Mouse (Mus musculus) embryo, embryonic 11.5 days (tissue): ENCODE results near the gene Rsbn1l.
"Not testable (repeated sequence)": the region's sequence is repeated elsewhere in the genome, so short reads cannot be mapped to it uniquely, and the experiment has no call there.

Experiments used
- DNase-seq: peaks from one replicate; pipeline ENCODE4 v3.0.0-alpha.2; 2012; ENCODE audit warnings: low read depth, low spot score

The Rsbn1l gene

DNA sequence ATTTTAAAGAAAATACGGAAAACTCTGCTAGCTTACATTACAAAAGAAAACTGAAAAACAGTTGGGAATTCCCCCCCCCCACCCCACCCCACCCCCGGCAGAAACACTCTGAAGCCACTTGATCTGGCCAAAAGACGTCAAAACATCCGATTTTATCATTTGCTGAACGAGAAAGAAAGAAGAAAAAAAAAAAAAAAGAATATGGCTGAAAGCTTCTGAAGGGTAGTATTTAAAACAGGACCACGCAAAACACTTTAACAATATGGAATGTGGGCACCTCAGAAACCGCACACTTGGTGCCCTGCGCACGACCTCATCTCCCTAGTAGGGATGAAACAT lies 5.7 kb downstream of the Rsbn1l start:
- DNase-seq: no peak

DNA sequence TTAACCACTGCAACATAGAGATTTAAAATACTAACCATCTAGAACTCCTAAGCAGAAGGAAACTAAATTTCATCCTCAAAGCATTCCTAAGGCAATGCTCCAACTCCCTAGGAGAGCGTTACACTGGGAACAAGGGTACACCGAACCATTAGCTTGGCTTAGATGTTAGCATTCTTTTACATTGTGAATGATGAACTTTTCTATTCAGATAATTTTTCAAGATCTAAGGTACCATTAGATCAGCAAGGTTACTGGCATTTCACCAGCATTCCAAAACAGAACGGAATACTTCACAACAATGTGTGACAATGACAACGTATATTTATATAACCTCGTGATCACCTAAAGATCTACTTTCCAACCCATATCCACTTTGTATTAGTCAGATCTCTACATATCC lies 6.1 kb downstream of the Rsbn1l start:
- DNase-seq: no peak

DNA sequence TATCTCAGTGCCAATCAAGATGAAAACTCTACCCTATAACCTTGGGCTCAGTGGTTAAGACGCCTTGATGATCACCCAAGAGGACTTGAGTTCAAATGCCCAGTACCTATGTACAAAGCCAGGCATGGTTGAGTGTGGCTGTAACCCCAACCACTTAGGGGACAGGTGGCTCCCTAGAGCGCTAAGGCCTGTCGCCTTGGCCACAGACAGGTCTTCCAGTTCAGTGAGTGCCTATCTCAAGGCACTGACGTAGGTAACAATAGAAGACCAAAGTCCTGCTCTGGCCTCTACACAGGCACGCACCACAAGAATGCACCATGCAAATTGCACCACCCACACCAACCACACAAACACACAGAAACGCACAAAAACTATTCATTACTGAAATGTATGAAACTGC lies 9.3 kb downstream of the Rsbn1l start:
- DNase-seq: no peak

DNA sequence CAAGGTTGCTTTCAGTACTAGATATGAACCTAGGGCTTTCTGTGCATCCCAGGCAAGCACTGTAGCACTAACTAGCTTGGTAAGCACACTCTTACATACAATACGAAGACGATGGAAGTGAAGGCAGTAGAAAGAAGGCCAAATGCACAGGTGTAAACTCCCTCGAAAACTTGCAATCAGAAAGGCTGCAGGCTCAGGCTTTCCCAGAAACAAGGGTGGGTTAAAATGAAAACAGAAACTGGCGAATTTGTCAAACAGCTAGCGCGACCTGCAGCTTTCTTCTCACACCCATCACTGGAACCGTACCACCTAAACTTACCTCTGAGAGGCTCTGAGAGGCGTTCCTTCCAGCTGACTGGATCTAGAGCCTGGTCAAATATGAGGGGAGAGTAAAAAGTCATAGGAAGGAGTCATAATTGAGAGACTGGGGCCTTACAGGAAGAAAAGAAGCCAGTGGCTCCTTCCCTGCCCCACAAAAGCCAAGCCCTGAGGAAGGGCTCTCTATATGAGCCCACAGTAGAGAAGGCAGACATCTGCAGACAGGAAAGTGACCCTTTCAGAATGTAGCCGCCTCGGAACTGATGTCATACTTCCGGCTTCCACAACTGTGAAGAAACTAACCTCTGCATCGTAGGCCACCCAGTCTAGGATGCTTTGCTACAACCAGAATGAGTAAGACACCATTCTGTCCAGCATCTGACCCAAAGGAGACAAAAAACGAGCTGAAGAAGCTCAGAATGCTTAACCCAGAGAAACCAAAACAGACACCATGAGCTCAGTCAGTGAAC lies 11.0 kb downstream of the Rsbn1l start:
- no peak for DNase-seq

DNA sequence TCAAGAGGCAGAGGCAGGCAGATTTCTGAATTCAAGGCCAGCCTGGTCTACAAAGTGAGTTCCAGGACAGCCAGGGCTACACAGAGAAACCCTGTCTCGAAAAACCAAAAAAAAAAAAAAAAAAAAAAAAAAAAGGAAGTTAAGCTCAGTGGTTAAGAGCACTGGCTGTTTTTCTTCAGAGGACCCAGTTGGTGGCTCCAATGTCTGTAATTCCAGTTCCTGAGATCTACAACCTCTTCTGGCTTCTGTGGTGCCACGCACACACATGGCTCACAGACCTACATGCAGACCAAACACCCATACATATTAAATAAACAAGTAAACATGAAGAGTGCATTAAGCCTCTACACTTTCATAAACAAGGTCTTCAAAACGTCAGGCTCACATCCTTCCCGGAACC lies 12.4 kb downstream of the Rsbn1l start:
- DNase-seq: not testable (repeated sequence)

DNA sequence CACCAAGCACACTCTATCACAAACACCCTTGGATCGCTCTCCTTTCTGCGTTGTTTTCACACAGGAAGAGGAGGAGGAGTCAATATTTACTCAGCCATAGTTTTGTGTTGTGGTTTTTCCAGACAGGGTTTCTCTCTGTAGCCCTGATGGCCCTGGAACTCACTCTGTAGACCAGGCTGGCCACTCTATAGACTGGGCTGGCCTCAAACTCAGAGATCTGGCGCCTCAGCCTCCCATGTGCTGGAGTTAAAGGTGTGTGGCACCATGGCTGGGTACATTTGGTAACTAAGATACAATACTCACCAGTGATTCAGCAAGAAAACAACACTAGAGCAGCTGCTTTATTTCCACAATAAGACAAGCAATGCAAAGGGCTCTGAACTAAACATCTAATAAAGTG lies 13.7 kb downstream of the Rsbn1l start:
- DNase-seq: no peak

DNA sequence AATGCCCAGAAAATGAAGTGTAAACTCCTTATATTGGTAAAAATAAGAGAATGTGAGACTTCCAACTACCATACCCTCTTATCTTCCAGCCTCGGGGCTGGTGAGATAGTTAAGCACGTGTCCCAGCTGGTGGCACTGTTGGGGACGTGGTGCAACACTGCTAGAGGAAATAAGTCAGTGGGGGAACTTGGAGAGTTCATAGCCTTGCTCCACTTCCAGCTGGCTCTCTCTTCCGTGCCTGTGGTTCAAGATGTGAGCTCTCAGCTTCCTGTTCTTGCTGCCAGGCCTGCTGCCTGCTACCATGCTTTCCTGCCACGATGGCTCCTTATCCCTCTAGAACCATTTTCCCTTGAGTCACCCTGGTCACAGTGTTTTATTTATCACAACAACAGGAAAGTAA lies 15.0 kb downstream of the Rsbn1l start:
- DNase-seq: no peak

DNA sequence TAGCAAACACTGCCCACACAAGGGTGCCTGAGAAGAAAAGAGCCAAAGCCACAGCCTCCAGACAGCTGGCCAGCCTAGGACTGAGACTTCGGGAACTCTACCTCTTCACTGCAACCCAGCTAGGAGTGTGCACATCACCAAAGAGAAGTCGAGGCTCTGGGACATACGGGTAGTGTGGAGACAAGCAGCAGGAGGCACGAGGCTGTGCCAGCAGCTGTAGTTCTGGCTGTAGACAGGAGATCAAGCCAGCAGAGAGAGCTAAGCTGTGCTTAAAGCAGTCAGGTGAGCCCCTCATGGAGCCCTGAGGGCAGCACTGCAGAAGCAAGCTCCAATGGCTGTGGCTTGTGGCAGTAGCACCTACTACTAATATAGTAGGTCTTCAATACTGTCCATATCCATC lies 15.5 kb downstream of the Rsbn1l start:
- no peak for DNase-seq

DNA sequence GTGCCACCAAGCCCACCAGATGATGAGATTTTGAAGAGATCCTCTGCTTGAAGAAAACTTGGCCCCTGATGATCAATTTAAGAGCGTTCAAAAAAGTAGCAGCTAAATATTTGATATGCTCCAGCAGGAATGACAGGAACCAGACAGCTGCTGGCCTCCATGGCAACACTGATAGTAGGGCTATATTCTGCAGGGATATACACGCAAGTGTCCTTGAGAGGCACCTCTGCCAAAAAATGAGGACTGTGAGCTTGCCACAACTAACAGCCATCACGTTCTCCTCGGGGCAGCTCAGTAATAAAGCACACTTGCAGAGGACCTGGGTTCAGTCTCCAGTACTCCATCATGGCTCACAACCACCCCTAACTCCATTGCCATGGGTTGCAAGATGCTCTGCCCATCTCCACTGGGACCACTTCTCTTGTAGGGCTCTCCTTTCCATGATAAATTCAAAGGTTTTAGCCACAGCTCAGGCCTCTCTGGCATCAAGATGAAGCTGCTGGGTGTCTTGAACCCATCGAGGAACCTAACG lies 16.1 kb downstream of the Rsbn1l start:
- no peak for DNase-seq

DNA sequence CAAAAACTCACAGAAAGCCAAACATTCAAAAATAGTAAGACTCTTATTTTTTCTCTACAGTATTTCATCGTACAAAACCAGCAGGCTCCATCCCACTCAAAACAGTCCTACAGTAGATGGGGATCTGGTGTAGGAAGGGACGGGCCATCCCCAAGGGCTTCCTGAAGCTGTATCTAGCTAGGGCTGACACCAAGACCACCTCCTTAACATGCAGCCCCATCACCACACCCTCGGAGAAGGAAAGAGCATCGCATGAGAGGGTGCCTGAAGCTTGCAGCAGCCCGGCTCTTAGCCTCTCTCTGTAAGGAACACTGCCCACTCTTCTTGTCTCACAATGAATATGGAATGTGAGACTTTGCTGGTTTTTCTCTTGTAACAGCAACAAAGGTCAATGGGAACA lies 17.7 kb downstream of the Rsbn1l start:
- no peak for DNase-seq

DNA sequence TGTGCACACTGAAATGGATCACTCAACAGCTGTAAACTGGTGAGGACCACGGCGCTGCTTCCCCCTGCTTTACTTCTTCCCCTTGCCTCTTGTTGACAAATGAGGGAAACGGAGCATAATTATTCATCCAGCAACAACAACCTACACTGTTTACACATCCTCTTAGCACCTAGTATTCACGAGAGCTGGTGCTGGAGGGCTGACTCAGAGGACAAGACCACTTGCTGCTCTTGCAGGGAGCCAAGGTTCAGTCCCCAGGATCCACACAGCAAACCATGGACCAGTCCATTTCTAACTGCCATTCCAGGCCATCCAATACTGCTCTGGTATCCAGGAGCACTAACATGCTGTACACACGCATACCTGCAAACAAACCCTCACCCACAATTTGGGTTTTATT lies 20.3 kb downstream of the Rsbn1l start:
- no peak for DNase-seq

DNA sequence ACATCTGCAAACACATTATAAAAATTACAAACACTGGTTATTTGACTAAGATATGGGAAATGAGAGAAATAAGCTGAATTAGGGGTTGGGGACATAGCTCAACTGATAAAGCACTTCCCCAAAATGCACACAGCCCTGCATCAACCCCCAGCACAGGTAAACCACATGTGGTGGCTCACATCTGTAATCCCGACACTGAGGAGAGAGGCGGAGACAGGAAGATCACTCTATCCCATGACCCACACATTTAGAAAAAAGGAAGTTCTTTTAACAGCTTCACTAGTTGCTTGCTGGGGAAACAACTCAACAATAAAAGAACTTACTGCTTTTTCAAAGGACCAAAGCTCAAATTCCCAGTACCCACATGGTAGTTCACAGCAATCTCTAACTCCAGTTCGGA lies 23.6 kb downstream of the Rsbn1l start:
- DNase-seq: no peak

DNA sequence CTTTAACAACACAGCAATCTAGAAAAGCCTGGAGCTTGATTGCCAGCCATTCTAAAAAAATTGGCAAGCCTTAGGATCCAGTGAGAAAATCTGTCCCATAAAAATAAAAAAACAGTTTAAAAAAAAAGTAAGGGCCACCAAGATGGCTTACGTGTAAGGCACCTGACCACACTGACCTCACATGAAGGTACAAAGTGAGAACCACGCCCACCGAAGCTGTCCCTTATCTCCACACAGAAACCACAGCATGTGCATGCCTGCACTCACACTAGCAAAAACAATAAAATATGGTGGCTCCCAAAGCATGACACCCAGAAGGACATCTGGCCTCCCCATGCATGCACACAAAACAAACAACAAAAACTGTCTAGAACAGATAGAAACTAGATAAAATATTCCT lies 24.9 kb downstream of the Rsbn1l start:
- no peak for DNase-seq

DNA sequence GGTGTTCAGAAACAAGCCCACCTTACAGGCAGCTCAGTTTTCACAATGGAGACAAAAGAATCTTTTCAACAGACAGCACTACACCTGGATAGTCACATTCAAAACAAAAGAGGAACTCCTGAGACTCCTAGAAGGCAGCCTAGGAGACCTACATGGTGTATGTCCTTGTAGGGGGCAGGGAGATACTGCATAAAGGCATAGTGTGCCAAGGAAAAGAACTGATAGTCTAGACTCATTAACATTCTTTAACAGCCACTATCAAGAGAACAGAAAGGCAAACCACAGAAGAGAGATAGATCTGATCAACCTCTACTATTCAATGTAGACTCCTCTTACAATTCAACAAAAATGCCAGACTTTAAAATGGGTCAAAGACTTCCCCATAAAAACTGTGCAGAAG lies 25.8 kb downstream of the Rsbn1l start:
- DNase-seq: no peak

DNA sequence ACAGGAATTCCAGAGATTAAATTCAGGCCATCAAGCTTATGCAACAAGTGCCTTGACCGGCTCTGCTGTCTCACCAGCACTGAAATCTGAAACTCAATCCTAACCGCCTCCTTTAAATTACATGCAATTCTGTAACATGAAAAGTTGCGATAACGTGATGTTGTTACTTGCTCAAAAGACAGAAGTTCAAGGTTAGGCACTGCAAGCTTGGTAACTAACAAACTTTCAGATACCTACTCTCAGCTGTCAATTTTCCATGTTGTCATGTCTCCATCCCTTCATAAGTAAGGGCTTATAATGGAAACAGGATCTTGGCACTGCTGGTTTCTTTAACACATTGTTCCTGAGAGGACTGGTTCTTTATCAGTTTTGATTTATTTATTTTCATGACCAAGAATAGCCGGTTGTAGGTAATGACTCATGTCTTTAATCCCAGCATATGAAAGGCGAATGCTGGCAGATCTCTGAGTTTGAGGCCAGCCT lies 26.5 kb downstream of the Rsbn1l start:
- DNase-seq: no peak

DNA sequence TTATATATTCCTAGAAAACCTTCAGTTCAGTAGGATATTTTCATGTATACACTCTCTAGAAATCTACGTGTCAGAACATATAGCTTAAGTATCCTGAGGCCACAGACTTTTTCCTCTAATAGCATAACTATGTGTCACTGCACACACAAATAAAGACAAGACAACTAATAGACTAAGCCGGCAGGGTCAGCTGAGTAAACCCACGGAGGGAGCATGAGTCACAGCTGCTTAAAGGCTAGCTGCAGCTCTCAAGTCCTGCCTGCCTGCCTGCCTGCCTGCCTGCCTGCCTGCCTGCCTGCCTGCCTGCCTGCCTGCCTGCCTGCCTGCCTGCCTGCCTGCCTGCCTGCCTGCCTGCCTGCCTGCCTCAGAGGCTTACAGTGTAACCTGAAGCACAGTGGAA lies 30.7 kb downstream of the Rsbn1l start:
- DNase-seq: no peak

DNA sequence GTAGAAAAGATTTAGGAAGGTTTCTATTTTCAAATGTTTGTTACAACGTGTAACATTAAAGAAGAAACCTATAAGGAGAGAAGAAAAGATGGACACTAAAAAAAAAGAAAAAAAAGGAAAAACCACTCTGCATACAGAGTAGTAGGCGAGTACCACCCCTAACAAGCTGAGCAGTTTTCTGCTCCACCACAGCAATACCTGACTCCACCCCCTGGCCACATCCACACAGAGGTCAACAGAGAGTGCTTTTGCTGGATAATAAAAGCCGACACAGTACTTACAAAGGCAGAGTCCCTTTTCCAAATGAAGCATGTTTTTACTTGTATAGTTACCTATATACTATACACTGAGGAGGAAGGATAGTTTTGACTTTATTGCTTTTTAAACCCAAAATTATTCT lies 31.6 kb downstream of the Rsbn1l start:
- DNase-seq: no peak

DNA sequence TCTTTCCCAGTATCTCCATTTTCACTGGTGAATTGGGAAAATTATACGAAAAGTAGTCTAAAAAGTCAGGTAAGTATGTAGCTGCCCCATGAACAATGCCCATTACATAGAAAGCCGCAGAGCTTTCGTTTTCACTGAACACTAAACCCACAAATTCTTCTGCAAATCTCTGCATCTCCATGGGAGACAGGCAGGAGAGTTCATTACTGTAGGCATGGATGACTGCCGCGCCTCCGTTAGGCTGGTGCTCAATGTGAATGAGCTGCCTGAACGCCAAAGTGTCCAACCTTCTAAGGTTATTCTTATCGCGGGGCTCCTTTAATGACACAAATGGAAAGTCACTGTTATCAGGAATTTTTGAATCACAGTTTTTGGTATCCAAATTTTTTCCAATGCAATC lies 36.6 kb downstream of the Rsbn1l start:
- DNase-seq: no peak

DNA sequence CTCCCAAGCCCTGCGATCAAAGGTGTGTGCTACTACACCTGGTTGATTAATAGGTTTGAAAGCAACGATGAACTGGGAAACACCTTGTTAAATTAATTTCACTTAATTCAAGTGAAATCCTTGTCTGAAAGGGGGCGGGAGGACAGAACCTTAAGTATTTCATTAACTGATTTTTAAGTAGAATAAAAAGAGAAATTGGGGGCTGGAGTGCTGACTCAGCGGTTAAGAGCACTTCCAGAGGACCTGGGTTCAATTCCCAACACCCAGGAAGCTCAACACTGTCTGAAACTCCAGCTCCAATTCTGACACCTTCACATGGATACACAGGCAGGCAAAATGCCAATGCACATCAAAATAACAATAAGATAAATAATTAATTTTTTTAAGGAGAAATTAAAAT lies 37.2 kb downstream of the Rsbn1l start:
- no peak for DNase-seq

DNA sequence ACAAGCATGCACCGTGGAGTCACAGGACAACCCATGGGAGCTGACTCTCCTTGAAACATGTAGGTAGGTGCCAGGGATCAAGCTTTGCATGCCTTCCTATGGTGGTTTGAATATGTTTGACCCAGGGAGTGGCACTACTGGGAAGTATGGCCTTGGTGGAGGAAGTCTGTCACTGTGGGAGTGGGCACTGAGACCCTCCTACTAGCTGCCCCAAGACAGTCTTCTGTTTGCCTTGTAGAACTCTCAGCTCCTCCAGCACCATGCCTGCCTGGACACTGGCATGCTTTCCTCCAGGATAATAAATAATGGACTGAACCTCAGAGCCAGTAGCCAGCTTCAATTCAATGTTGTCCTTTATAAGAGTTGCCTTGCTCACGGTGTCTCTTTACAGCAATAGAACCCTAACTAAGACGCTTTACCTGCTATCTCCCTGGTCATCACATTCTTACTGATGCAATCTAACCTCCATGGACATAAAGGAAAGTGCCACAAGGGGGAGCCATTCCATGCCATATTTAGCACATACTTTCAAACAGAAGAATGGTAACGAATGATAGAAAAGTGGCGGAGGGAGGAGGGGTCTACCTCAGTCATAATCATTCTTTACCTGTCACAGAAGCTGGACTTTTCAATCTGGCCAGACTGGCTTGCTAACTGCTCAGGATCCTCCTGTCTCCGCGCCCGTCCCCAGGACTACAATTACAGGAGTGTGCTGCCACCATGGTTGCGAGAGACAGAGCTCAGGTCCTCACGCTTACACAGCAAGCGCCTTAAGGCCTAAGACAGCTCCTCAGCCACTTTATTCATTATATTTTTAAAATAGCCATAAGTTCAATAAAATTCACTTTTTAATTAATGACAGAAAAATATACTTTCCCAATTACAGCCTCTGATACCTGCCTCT lies 42.6 kb downstream of the Rsbn1l start:
- peak; percentile 47 for DNase-seq

DNA sequence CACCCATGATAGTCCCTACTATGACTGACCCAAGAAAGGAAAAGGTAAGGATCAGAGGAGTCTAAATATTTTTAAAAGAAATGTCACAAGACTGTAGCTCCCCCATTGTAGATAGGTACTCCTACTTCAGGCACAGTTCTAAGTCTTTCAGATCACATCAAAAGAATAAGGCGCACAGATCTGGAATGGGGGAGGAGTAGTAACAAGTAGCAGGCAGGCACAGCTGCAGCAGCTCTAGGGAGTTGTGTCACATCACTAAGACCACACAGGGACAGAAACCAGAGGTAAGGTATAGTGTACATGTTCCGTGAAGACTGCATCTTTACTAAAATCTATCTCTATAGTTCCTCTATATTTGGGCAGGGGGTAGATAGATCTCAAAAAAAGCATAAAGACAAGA lies 44.5 kb downstream of the Rsbn1l start:
- no peak for DNase-seq

DNA sequence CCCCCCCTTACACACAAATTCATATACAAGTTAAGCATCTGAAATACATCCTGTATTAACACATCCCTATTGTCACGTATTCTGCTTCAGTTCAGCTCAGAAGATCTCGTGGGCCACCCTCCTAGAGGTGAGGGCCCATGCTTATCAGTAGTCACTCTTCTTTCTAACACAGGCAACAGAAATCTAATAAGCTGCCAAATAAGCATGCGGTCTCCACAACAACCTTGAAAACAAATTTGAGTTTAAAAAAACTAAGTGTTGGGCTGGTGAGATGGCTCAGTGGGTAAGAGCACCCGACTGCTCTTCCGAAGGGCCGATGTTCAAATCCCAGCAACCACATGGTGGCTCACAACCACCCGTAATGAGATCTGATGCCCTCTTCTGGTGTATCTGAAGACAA lies 50.0 kb downstream of the Rsbn1l start:
- DNase-seq: no peak

DNA sequence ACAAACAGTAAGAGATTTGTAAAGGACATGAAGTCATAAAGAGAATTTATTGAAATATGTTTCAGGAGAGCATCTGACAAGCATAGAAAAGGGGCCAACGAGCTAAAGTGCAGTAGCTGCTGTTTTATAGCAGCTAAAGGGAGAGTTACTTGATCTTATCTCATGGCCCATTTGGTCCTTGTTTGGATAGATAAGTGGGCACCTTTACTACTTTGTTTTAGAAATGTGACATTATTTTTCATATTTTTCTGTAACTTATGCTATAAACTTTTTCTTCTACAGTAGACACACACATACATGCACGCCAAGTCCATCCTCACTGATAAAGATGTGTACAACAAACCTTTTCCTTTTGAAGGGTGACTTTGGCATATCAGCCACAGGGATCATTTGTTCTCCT lies 50.8 kb downstream of the Rsbn1l start:
- no peak for DNase-seq
